Mouse (Mus musculus) stomach, postnatal 0 days (tissue): ENCODE measurements at regions not wholly inside any gene's neighbourhood (a gene's known extent, or its start where the extent isn't known, plus 50 kb on each side); places are given as distances from the start of the nearest gene placed in this dataset.

Source experiments
- CTCF ChIP-seq: IDR thresholded peaks from 2 replicates; pipeline ENCODE4 v1.5.1; 2016; ENCODE audit warnings: antibody characterized with exemption, low read depth, mild to moderate bottlenecking, moderate library complexity
- EP300 ChIP-seq: optimal IDR thresholded peaks from 2 replicates; pipeline ENCODE3; 2016; ENCODE audit warnings: antibody characterized with exemption

DNA sequence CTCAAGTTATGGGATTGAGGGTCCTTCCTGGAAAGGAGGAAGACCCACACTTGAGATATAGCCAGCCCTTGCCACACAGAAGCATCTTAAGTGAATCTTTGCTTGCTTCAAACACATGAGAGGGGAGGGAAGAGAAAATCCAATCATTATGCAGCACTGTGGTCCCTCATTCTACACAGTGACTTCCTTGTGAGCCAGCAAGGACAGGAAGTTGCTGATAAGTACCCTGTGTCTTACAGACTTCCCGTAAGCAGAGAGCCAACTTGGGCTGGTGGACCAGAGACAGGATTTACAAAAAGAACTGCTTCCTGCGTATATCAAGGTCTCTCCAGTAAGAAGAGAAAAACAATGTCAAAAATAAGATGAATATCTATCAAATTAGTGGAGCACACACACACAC is 78.1 kb upstream of the Xcl1 start:
- TF ChIP-seq CTCF (no peak), EP300 (no peak)
